Mouse (Mus musculus): ENCODE results near the gene Prr19. TPM values are rescaled to one million over a fixed set of nuclear protein-coding genes. Genes with fewer than 3 reads are reported as not detected.
"Not testable (repeated sequence)": the region's sequence is repeated elsewhere in the genome, so short reads cannot be mapped to it uniquely, and the experiment has no call there.

Prr19 gene
- total and polyA plus RNA-seq, 2 experiments from 2014 or later, result not detected

DNA sequence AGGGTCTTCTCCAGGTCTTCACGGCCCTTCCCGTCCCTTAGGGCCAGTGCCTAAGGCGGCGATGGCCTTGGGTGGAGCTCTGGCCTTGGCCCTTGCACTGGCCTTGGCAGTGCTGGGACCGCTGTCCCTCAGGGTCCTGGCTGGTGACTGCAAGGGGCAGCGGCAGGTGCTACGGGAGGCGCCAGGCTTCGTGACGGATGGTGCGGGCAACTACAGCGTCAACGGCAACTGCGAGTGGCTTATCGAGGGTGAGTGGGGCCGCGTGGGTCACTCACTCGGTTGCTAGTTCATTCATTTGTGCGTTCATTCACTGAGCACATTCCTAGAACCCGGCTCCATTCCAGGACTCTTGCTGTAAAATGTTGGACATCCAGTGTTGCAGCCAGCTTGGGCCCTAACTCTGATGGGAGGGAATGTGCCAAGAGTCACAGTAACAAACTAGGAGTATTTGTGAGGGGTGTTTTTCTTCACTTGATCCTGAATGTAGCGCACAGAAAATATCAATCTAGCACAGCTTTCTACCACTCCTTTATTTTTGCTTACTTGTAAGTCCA is 16.3 kb downstream of the Prr19 start:
- DNase-seq (ENCODE audit: low spot score), result no peak
- peaks cover 12% of the 10 kb centered on the region for H3K4me1 ChIP-seq (ENCODE audit: control insufficient read depth, insufficient read depth)
- TF ChIP-seq CTCF (IDR thresholded peaks at IDR 0.05; ENCODE audit: low read depth) (no peak), EP300 (IDR thresholded peaks at IDR 0.05; ENCODE audit: low read depth) (no peak)
- H3K9ac ChIP-seq (replicated peaks; ENCODE audit: low read depth, low read length), result peak overlapping the region; percentile 68
- H3K36me3 ChIP-seq (replicated peaks; ENCODE audit: control insufficient read depth, insufficient read depth, low read length), result no peaks in the 10 kb centered on the region
- H3K27ac ChIP-seq (ENCODE audit: low read depth), result peak overlapping the region; percentile 69
- no peaks in the 10 kb centered on the region for H3K9me3 ChIP-seq (replicated peaks; ENCODE audit: control insufficient read depth, low read length)
- peak overlapping the region; percentile 81 for H3K4me2 ChIP-seq (ENCODE audit: low read depth, low read length)
- no peak for ATAC-seq (ENCODE audit: insufficient read depth, low read depth)
- H3K4me3 ChIP-seq (ENCODE audit: low read depth, low read length), result peak overlapping the region; percentile 59
- 21% methylated on average over 21 of the region's 21 CpGs for WGBS
- peaks cover 36% of the 10 kb centered on the region for H3K27me3 ChIP-seq (ENCODE audit: control insufficient read depth, insufficient read depth, low read length)

DNA sequence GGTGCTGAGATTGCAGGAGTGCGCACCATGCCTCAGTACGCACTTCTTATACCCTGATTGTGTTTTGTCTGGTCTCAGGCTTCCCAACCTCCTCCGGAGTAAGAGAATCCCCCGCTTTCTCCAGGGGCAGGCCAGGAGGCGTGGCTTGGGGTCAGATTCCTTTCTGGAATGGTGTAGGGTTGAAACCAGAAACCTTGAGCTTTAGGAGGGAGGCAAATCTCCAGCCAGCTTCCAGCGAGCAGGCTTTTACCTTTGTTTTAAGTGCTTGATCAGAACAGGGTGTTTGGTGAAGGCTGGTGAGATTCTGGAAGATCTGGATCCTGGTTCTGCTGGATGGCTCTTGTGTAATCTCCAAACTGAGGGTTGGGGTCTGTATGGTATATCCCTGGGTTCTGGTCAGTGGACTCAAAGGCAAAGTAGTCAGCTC is 20.9 kb downstream of the Prr19 start:
- ATAC-seq (ENCODE audit: insufficient read depth, low read depth), result no peak
- peak overlapping the region; percentile 31; the same call in 1 of the 2 replicates for H3K4me2 ChIP-seq (ENCODE audit: low read depth, low read length)
- H3K4me1 ChIP-seq (ENCODE audit: control insufficient read depth, insufficient read depth), result peaks cover 5% of the 10 kb centered on the region; the same call in 1 of the 2 replicates
- H3K9me3 ChIP-seq (replicated peaks; ENCODE audit: control insufficient read depth, low read length), result no peaks in the 10 kb centered on the region
- H3K4me3 ChIP-seq (ENCODE audit: low read depth, low read length), result no peak overlapping the region
- no peak overlapping the region; the same call in 1 of the 2 replicates for H3K9ac ChIP-seq (replicated peaks; ENCODE audit: low read depth, low read length)
- H3K27me3 ChIP-seq (ENCODE audit: control insufficient read depth, insufficient read depth, low read length), result no peaks in the 10 kb centered on the region
- no peaks in the 10 kb centered on the region for H3K36me3 ChIP-seq (replicated peaks; ENCODE audit: control insufficient read depth, insufficient read depth, low read length)
- peak; percentile 26 for DNase-seq (ENCODE audit: low spot score)
- 20% methylated on average over 6 of the region's 6 CpGs for WGBS
- no peak for TF ChIP-seq EP300 (IDR thresholded peaks at IDR 0.05; ENCODE audit: low read depth)
- TF ChIP-seq CTCF (IDR thresholded peaks at IDR 0.05; ENCODE audit: low read depth), result no peak
- H3K27ac ChIP-seq (ENCODE audit: low read depth), result no peak overlapping the region

DNA sequence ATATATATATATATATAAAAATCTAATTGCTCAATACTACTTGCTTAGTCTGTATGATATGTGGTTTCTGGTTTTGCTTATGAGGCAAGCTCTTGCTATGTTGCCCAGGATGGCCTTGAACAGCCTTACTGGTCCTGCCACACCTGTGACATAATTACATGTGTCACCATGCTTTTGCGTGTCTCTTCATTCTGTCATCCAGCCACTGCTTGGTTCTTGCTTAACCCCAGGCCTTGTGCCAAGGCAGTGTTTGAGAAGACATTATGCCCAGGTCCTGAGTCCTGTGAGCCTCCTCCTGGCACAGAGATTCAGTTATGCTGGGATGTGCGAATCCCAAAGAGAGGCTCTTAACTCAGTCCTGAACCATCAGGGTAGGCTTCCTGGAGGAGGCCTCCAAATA is 22.0 kb downstream of the Prr19 start:
- H3K9ac ChIP-seq (replicated peaks; ENCODE audit: low read depth, low read length), result no peak overlapping the region
- no peak overlapping the region for H3K4me3 ChIP-seq (ENCODE audit: low read depth, low read length)
- H3K4me1 ChIP-seq (ENCODE audit: control insufficient read depth, insufficient read depth), result peaks cover 5% of the 10 kb centered on the region; the same call in 1 of the 2 replicates
- H3K27ac ChIP-seq (ENCODE audit: low read depth), result no peak overlapping the region
- WGBS, result 91% methylated on average over 2 of the region's 2 CpGs
- H3K9me3 ChIP-seq (replicated peaks; ENCODE audit: control insufficient read depth, low read length), result no peaks in the 10 kb centered on the region
- no peaks in the 10 kb centered on the region for H3K36me3 ChIP-seq (replicated peaks; ENCODE audit: control insufficient read depth, insufficient read depth, low read length)
- H3K27me3 ChIP-seq (ENCODE audit: control insufficient read depth, insufficient read depth, low read length), result no peaks in the 10 kb centered on the region
- no peak for DNase-seq (ENCODE audit: low spot score)
- TF ChIP-seq EP300 (IDR thresholded peaks at IDR 0.05; ENCODE audit: low read depth) (no peak), CTCF (IDR thresholded peaks at IDR 0.05; ENCODE audit: low read depth) (no peak)
- H3K4me2 ChIP-seq (ENCODE audit: low read depth, low read length), result no peak overlapping the region
- ATAC-seq (ENCODE audit: insufficient read depth, low read depth), result no peak

DNA sequence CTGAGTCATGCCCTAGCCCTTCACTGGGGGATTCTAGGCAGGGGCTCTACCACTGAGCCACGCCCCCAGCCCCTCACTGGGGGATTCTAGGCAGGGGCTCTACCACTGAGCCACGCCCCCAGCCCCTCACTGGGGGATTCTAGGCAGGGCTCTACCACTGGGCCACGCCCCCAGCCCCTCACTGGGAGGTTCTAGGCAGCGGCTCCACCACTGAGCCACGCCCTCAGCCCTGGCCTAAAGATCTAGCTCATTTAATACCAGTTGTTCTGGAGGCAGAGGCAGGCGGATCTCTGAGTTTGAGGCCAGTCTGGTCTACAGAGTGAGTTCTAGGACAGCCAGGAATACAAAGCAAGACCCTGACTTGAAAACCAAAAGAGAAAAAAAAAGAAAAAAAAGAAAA is 24.2 kb downstream of the Prr19 start:
- H3K36me3 ChIP-seq (replicated peaks; ENCODE audit: control insufficient read depth, insufficient read depth, low read length); DNase-seq (ENCODE audit: low spot score); H3K4me1 ChIP-seq (ENCODE audit: control insufficient read depth, insufficient read depth); H3K27ac ChIP-seq (ENCODE audit: low read depth); H3K4me2 ChIP-seq (ENCODE audit: low read depth, low read length); H3K4me3 ChIP-seq (ENCODE audit: low read depth, low read length); H3K9ac ChIP-seq (replicated peaks; ENCODE audit: low read depth, low read length); H3K9me3 ChIP-seq (replicated peaks; ENCODE audit: control insufficient read depth, low read length); H3K27me3 ChIP-seq (ENCODE audit: control insufficient read depth, insufficient read depth, low read length); ATAC-seq (ENCODE audit: insufficient read depth, low read depth): not testable (repeated sequence)
- 75% methylated on average over 6 of the region's 6 CpGs for WGBS

DNA sequence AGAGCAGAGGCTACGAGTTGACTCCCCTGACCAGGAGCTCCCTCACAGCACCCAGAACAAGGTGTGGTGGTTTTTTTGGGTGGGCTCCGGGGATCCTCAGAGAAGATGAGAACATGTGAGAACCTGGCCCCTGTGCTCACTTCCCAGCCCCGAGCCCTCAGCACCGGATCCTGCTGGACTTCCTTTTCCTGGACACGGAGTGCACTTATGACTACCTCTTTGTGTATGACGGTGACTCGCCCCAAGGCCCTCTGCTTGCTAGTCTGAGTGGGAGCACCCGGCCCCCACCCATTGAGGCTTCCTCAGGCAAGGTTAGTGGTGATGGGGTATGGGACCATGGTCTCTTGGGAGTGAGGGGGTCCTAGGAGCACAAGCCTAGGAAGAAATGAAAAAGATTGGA is 25.0 kb downstream of the Prr19 start:
- ATAC-seq (ENCODE audit: insufficient read depth, low read depth), result peak; percentile 42; the same call in 1 of the 2 replicates
- Histone ChIP-seq H3K4me1 (ENCODE audit: control insufficient read depth, insufficient read depth) (peaks cover 5% of the 10 kb centered on the region; the same call in 1 of the 2 replicates), H3K36me3 (replicated peaks; ENCODE audit: control insufficient read depth, insufficient read depth, low read length) (peaks cover 10% of the 10 kb centered on the region), H3K9me3 (replicated peaks; ENCODE audit: control insufficient read depth, low read length) (no peaks in the 10 kb centered on the region), H3K9ac (replicated peaks; ENCODE audit: low read depth, low read length) (no peak overlapping the region), H3K4me2 (ENCODE audit: low read depth, low read length) (no peak overlapping the region), H3K27ac (ENCODE audit: low read depth) (no peak overlapping the region), H3K4me3 (ENCODE audit: low read depth, low read length) (no peak overlapping the region), H3K27me3 (ENCODE audit: control insufficient read depth, insufficient read depth, low read length) (no peaks in the 10 kb centered on the region)
- TF ChIP-seq EP300 (IDR thresholded peaks at IDR 0.05; ENCODE audit: low read depth) (no peak), CTCF (IDR thresholded peaks at IDR 0.05; ENCODE audit: low read depth) (no peak)
- 73% methylated on average over 8 of the region's 8 CpGs for WGBS
- no peak for DNase-seq (ENCODE audit: low spot score)
